Mouse (Mus musculus) gastrocnemius, adult 2 months (tissue): ENCODE data around the gene 1700015F17Rik. TPM values are rescaled to one million over a fixed set of nuclear protein-coding genes. Genes with fewer than 3 reads are reported as not detected.

Experiments used
- DNase-seq: peaks from one replicate; pipeline ENCODE4 v3.0.0; 2022
- H3K27ac ChIP-seq: fragments of 200-600 bp; 2 replicates; pipeline ENCODE4 v1.8.1; 2022; ENCODE audit warnings: mild to moderate bottlenecking
- H3K4me3 ChIP-seq: fragments of 200-600 bp; 2 replicates; pipeline ENCODE4 v1.8.1; 2022; ENCODE audit warnings: mild to moderate bottlenecking, moderate library complexity
- CTCF ChIP-seq: fragments of 200-600 bp; IDR thresholded peaks from 2 replicates; pipeline ENCODE4 v1.8.1; 2022; ENCODE audit warnings: antibody characterized with exemption, mild to moderate bottlenecking, moderate library complexity
- intact Hi-C: fragments of 180-260 bp; cut with DNase I; formaldehyde crosslinking; loops from one replicate; pipeline ENCODE4 v1.15.1; 2025
- long read RNA-seq, 2 experiments: library from polyadenylated mRNA; stranded (forward); transcript quantifications; one replicate each; pipeline ENCODE4 v2.0.0; 2021
- total RNA-seq, 2 experiments: library from RNA; stranded (reverse); gene quantifications; 2 replicates each; pipeline ENCODE4 v1.2.3; 2021

The 1700015F17Rik gene
- total RNA-seq: not detected
- long read RNA-seq, experiment 1: 0 reads
- long read RNA-seq, experiment 2: 0 reads

GRCm38 (mm10) chr5:5479043-5479442 lies at the start of gene 1700015F17Rik:
1700015F17Rik (minus strand) TSS chr5:5479143.
- intact Hi-C loops: no loop called here
- Histone ChIP-seq H3K4me3 (no peak within 1 kb of the TSS), H3K27ac (no peak within 1 kb of the TSS)
- no peak for DNase-seq
- no peak for TF ChIP-seq CTCF

GRCm38 (mm10) chr5:5515411-5515810 lies 36.5 kb upstream of the 1700015F17Rik start:
- H3K27ac ChIP-seq: no peak overlapping the region; the same call in 1 of the 2 replicates
- intact Hi-C loops: no loop called here
- DNase-seq: no peak
- TF ChIP-seq CTCF: no peak
- H3K4me3 ChIP-seq: peak overlapping the region; percentile 92

DNA sequence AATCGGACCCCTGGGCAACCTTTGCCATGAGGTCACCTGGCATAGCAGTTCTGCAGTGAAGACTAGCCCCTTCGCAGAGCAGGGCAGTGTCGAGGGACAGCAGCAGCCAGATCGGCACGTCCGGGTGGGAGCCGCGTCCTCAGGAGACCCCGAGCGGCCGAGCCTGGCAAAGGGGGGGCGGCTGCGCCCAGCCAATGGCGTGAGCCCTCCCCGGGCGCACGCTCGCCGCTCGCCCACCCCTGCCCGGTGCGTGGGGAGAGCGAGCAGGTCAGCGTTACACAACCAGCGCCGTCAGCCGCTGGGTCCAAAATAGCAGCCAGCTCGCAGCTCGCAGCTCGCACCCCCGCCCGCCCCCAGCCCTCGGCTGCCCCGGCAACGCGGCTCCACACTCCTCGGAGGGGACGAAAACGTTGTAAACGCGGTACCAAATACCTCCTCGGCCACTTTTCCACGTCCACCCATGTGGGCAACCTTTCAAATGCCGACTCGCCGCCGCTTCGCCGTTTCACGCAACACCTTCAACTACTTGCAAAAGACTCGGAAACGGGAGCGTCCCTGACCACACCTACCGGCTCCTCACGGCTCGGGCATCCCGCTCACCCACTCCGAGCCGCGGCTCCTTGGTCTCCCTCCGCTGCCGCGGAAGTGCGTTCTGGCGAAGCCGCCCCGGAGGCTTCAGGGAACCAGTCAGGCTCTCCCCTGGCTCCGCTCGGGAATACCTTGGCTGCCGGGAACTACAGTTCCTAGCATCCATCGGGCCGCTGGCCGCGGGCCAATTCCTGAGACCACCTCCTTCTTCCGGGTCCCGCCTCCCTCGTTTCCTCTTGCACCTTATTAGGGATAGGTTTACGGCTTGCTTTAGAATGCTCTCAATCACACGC lies 35.5 kb upstream of the 1700015F17Rik start, which contains the start of gene Cldn12:
Gene Cldn12 (minus strand): TSS at position 763 of the 881 bp plus-strand sequence.
- intact Hi-C loops: loop anchor here (5.0 kb wide), 1 partner anchor 43 kb away; the partner anchor contains the start of gene Gtpbp10

GRCm38 (mm10) chr5:5511401-5511800 lies 32.5 kb upstream of the 1700015F17Rik start:
- TF ChIP-seq CTCF: no peak
- intact Hi-C loops: loop anchor here (5.0 kb wide), 1 partner anchor 46 kb away; the partner anchor contains the start of gene Gtpbp10

More for the DNA sequence above, 35.5 kb upstream of the 1700015F17Rik start, which contains the start of gene Cldn12:
- H3K27ac ChIP-seq: peak within 1 kb of the TSS; percentile 96
- DNase-seq: peak; percentile 98
- no peak for TF ChIP-seq CTCF
- H3K4me3 ChIP-seq: peak within 1 kb of the TSS; percentile 92

GRCm38 (mm10) chr5:5510989-5511388 lies 32.0 kb upstream of the 1700015F17Rik start:
- no peak for DNase-seq
- no peak overlapping the region for H3K27ac ChIP-seq
- TF ChIP-seq CTCF: no peak
- no peak overlapping the region for H3K4me3 ChIP-seq
- intact Hi-C loops: loop anchor here (5.0 kb wide), 1 partner anchor 46 kb away; the partner anchor contains the start of gene Gtpbp10

More at GRCm38 (mm10) chr5:5511401-5511800, 32.5 kb upstream of the 1700015F17Rik start:
- no peak overlapping the region for H3K4me3 ChIP-seq
- no peak for DNase-seq
- no peak overlapping the region for H3K27ac ChIP-seq

DNA sequence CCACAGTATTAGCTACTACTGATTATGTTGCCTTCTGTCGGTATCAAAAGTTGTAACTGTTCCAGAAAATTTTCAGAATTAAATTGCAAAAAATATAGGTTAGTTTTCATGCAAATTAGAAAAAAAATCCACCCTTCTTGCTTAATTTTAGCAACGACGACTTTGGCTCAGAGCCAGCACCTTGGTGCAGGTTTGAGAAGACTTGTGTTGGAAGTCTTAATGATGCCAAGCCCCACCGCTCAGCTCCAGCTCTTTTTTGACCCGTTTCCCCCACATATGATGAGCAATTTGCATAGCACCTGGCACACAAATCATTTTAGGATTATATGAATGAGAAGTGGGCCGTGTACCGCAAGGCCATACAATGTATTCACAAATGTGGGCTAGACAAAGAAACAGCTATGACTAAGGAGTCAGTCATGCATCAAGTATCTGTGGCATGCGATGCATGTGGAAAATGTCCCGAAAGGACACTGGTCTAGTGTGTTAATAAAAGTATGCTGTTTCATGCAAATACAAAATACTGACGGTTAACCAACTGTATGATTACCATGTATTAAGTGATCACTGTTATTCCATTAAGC lies 31.5 kb upstream of the 1700015F17Rik start:
- intact Hi-C loops: loop anchor here (5.0 kb wide), 1 partner anchor 47 kb away; the partner anchor contains the start of gene Gtpbp10
- H3K4me3 ChIP-seq: no peak overlapping the region
- no peak for DNase-seq
- no peak overlapping the region for H3K27ac ChIP-seq
- no peak for TF ChIP-seq CTCF

DNA sequence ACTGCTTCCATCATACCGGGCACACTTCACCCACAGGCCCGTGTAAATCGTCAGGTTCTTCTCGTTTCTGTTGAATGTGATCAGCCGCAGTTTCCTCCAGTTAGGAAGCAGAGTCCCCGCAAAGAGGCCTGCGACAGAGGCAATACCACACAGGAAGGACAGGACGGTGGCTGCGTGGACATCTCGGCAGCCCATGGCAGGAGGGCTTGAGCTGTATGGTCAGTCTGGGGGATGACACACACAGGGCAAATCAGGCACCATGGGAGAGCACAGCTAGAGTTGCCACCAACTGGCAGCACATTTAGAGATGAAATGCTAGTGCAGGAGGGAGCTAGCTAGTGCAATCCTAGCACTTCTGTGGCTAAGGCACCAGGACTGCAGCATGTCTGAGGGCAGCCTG lies 29.3 kb upstream of the 1700015F17Rik start:
- intact Hi-C loops: no loop called here
- no peak for DNase-seq
- TF ChIP-seq CTCF: no peak
- Histone ChIP-seq H3K27ac (no peak overlapping the region), H3K4me3 (no peak overlapping the region)

DNA sequence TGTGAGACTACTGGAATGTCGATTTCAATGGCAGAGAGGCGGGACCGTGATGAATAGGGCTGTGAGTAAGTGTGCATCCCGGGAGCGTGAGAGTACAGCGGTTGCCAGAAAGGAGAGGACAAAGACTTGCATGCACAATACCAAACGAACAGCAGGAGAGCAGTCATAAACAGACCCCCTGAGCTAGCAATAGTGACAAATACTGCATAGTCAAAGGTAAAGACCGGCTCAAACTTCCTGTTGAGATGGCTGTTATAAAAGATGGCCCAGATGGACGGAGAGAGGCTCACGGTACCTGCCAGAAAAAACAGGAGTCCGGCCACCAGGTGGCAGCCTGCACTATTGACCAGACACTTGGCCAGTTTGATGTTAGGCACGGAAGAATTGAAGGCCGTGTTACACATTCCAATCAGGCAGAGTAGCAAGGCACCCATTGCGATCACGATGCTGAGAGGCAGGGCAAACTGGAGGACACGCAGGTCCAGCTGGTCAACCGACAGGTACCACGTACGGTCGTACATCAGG lies 28.8 kb upstream of the 1700015F17Rik start:
- intact Hi-C loops: no loop called here
- peak; percentile 71 for TF ChIP-seq CTCF
- DNase-seq: peak; percentile 76
- no peak overlapping the region for H3K4me3 ChIP-seq
- no peak overlapping the region for H3K27ac ChIP-seq

DNA sequence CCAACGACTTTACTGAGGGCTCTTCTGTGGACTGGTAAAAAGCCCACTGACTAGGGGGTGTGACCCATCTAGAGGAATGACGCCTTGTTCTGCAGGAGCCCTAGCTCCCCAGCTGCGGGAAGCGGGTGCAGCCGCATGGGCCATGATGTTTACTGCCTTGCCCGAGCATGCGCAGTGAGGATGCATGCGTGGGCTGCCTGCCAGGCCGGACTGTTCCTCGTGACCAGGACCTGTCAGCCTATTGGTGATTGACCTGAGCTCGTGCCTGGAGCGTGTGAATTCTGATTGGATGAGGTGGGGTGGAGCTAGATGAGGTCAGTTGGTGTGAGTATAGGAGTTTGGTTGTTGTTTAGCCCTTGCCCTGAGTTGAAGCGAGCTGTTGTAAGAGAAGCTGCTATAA lies 25.5 kb upstream of the 1700015F17Rik start:
- no peak overlapping the region for H3K27ac ChIP-seq
- no peak for TF ChIP-seq CTCF
- DNase-seq: no peak
- intact Hi-C loops: no loop called here
- H3K4me3 ChIP-seq: no peak overlapping the region

DNA sequence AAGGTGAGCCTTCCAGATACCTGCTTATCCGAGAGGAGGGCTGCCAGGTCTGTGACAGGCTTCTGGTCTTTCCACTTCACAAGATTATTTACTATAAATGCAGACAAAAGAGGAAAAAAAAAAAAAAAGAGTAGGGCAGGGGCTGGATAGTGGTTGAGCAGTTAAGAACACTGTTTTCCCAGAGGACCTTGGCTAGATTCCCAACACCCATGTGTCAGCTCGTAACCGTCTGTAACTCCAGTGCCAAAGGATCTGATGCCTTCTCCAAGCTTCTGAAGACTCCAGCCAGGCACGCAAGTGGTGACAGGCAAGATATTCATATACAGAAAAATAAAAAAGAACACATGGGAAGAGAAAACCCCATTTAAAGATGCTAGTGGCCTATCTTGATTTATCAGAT lies 24.4 kb upstream of the 1700015F17Rik start:
- TF ChIP-seq CTCF: no peak
- Histone ChIP-seq H3K4me3 (no peak overlapping the region), H3K27ac (no peak overlapping the region)
- intact Hi-C loops: no loop called here
- peak; percentile 33 for DNase-seq

- intact Hi-C loops: no loop called here
- DNase-seq: no peak
- no peak for TF ChIP-seq CTCF
- Histone ChIP-seq H3K27ac (no peak overlapping the region), H3K4me3 (no peak overlapping the region)
Observed at GRCm38 (mm10) chr5:5501583-5501982, 22.6 kb upstream of the 1700015F17Rik start.

DNA sequence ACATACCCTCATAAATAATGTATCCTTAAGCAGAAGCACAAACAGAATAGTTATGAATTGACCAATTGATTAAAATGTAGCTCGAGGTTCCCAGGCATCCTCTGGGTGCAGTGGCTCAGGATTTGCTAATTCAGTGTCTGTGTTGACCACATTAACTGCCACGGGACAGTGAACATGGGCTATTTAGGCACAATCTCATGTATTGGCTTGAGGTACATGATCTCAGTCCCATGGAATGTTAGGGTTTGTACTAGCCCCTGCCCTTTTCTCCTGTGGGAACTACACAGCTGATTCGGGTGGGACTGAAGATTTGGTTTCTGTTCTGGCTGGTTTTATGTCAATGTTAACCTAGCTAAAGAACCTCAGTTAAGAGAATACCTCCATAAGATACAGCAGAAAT lies 17.4 kb upstream of the 1700015F17Rik start:
- Histone ChIP-seq H3K27ac (no peak overlapping the region), H3K4me3 (no peak overlapping the region)
- no peak for DNase-seq
- no peak for TF ChIP-seq CTCF
- intact Hi-C loops: no loop called here

DNA sequence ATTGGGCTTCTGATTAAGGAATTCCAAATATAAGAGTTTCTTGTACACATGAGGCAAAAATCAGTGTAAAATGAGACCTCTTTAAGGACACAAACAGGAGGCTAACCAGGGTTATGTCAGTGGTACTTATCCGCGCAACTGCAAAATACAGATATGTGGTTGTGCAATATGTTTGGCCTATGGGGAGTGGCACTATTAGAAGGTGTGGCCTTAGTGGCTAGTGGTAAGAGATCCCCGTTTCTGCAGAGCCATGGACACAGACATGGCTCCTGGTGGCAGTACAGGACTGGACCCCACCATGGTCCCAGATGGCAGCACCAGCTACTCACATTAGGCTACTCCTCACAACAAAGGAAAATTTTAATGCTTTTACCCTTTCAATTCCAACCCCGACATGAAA lies 16.1 kb upstream of the 1700015F17Rik start:
- no peak for DNase-seq
- no peak overlapping the region for H3K27ac ChIP-seq
- no peak for TF ChIP-seq CTCF
- intact Hi-C loops: no loop called here
- no peak overlapping the region for H3K4me3 ChIP-seq
